Mouse (Mus musculus) left cerebral cortex, postnatal 4 days (tissue): Measurements from ENCODE around the gene Phf19. TPM values are rescaled to one million over a fixed set of nuclear protein-coding genes. Genes with fewer than 3 reads are reported as not detected.

Experiments
- DNase-seq: peaks from one replicate; pipeline ENCODE4 v3.0.0-alpha.2; 2022
- intact Hi-C: fragments of 180-260 bp; cut with DNase I; formaldehyde crosslinking; loops from one replicate; pipeline ENCODE4 v1.15.1; 2025
- total RNA-seq, 2 experiments: library from RNA; stranded (reverse); gene quantifications; 2 replicates each; pipeline ENCODE4 v1.2.3; 2021

The Phf19 gene
- total RNA-seq, 2 experiments from 2014 or later: 2.3 to 4.5 TPM

- no peak for DNase-seq
- intact Hi-C loops: no loop called here
Observed at GRCm38 (mm10) chr2:34899682-34900081, 14.1 kb downstream of the Phf19 start.

- intact Hi-C loops: no loop called here
Observed at GRCm38 (mm10) chr2:34897820-34898219, 16.0 kb downstream of the Phf19 start.

GRCm38 (mm10) chr2:34896821-34897460 lies 16.9 kb downstream of the Phf19 start:
- no peak for DNase-seq
- intact Hi-C loops: no loop called here

More at GRCm38 (mm10) chr2:34897820-34898219, 16.0 kb downstream of the Phf19 start:
- DNase-seq: no peak

GRCm38 (mm10) chr2:34895503-34896113 lies 18.2 kb downstream of the Phf19 start:
- intact Hi-C loops: no loop called here
- DNase-seq: no peak

GRCm38 (mm10) chr2:34893950-34894349 lies 19.9 kb downstream of the Phf19 start:
- no peak for DNase-seq
- intact Hi-C loops: no loop called here

- DNase-seq: no peak
- intact Hi-C loops: no loop called here
Observed at GRCm38 (mm10) chr2:34884186-34884585, 29.6 kb downstream of the Phf19 start.

GRCm38 (mm10) chr2:34883190-34883589 lies 30.6 kb downstream of the Phf19 start:
- intact Hi-C loops: no loop called here
- DNase-seq: no peak

- intact Hi-C loops: no loop called here
- DNase-seq: no peak
Observed at GRCm38 (mm10) chr2:34882757-34883156, 31.1 kb downstream of the Phf19 start.

GRCm38 (mm10) chr2:34880054-34880453 lies 33.8 kb downstream of the Phf19 start:
- intact Hi-C loops: no loop called here
- no peak for DNase-seq

GRCm38 (mm10) chr2:34874816-34875345 lies 38.9 kb downstream of the Phf19 start, which contains the start of gene Psmd5:
Psmd5 (minus strand) TSS chr2:34874968.
- no peak for DNase-seq
- intact Hi-C loops: loop anchor here (10.0 kb wide), 1 partner anchor 230 kb away; the partner anchor contains the start of genes AI182371 and Cntrl

GRCm38 (mm10) chr2:34874271-34874670 lies 39.6 kb downstream of the Phf19 start, which contains the start of gene Cutal:
Cutal (plus strand) TSS chr2:34874396.
- intact Hi-C loops: loop anchor here (10.0 kb wide), 1 partner anchor 231 kb away; the partner anchor contains the start of genes AI182371 and Cntrl
- DNase-seq: no peak

GRCm38 (mm10) chr2:34870520-34871474 lies 43.0 kb downstream of the Phf19 start:
- DNase-seq: peak; percentile 93
- intact Hi-C loops: loop anchor here (10.0 kb wide), 1 partner anchor 234 kb away; the partner anchor contains the start of genes AI182371 and Cntrl

GRCm38 (mm10) chr2:34869680-34870079 lies 44.1 kb downstream of the Phf19 start:
- intact Hi-C loops: loop anchor here (10.0 kb wide), 1 partner anchor 235 kb away; the partner anchor contains the start of genes AI182371 and Cntrl
- no peak for DNase-seq

- no peak for DNase-seq
- intact Hi-C loops: loop anchor here (10.0 kb wide), 1 partner anchor 277 kb away; no protein-coding TSS in a partner anchor
Observed at GRCm38 (mm10) chr2:34857728-34858127, 56.1 kb downstream of the Phf19 start.

- intact Hi-C loops: loop anchor here (10.0 kb wide), 1 partner anchor 280 kb away; no protein-coding TSS in a partner anchor
- DNase-seq: no peak
Observed at GRCm38 (mm10) chr2:34855265-34855664, 58.6 kb downstream of the Phf19 start.

GRCm38 (mm10) chr2:34847702-34848101 lies 66.1 kb downstream of the Phf19 start:
- no peak for DNase-seq
- intact Hi-C loops: no loop called here
